Mouse (Mus musculus): ENCODE data around the gene Hspb2.

DNA sequence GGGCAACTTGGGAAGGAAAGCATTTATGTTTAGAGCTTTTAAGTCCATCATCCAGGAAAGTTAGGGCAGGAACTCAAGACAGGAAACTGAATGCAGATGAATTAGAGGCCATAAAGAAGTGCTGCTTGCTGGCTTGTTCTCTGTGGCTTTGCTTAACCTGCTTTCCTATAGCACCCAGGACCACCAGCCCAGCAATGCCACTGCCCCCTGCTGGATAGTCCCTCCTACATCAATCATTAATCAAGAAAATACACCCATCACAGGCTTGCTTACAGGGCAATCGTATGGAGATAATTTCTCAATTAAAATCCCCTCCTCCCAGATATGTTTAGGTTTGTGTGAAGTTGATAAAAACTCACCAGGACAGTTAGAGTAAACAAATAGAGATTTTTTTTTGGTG, 11.2 kb upstream of the Hspb2 start:
- TF ChIP-seq POLR2A (IDR thresholded peaks at IDR 0.05; ENCODE audit: insufficient read length, low read depth) = no peak
- no peak for TF ChIP-seq MAX (IDR thresholded peaks at IDR 0.05; ENCODE audit: low read depth)
- TF ChIP-seq POLR2AphosphoS2 (IDR thresholded peaks at IDR 0.05; ENCODE audit: insufficient read length, low read depth) = no peak
- no peak for TF ChIP-seq USF1 (IDR thresholded peaks at IDR 0.05; ENCODE audit: low read depth)
- no peak for TF ChIP-seq SRF (IDR thresholded peaks at IDR 0.05; ENCODE audit: control insufficient read depth, insufficient read length, low read depth)
- TF ChIP-seq TCF12 (IDR thresholded peaks at IDR 0.05; ENCODE audit: insufficient read depth, poor library complexity, severe bottlenecking) = no peak
- no peak for TF ChIP-seq CEBPB (IDR thresholded peaks at IDR 0.05; ENCODE audit: insufficient read depth, poor library complexity, severe bottlenecking)
- no peak for TF ChIP-seq MYOD1 (IDR thresholded peaks at IDR 0.05; ENCODE audit: control insufficient read depth in 1 of 3, insufficient read length in 2 of 3, low read depth in 2 of 3)
- no peak for TF ChIP-seq E2F4 (IDR thresholded peaks at IDR 0.05; ENCODE audit: insufficient read depth)
- no peak for TF ChIP-seq REST (IDR thresholded peaks at IDR 0.05; ENCODE audit: insufficient read depth, insufficient read length)
